Mouse (Mus musculus) limb, embryonic 10.5 days (tissue): ENCODE results near the gene Bnc2. TPM values are rescaled to one million over a fixed set of nuclear protein-coding genes. Genes with fewer than 3 reads are reported as not detected.

Experiments used
- DNase-seq: peaks from one replicate; pipeline ENCODE4 v3.0.0-alpha.2; 2017; ENCODE audit warnings: low spot score
- H3K27ac ChIP-seq: fragments of 300-500 bp; sonication (generic); 2 replicates; pipeline ENCODE4 v1.5.1; 2016; ENCODE audit warnings: mild to moderate bottlenecking
- H3K27me3 ChIP-seq: fragments of 300-500 bp; sonication (generic); 2 replicates; pipeline ENCODE4 v1.6.1; 2016; ENCODE audit warnings: low read depth, mild to moderate bottlenecking; ENCODE audit not compliant: poor library complexity, severe bottlenecking
- H3K36me3 ChIP-seq: fragments of 300-500 bp; sonication (generic); 2 replicates; pipeline ENCODE4 v1.6.1; 2016; ENCODE audit warnings: mild to moderate bottlenecking, moderate library complexity
- H3K4me1 ChIP-seq: fragments of 300-500 bp; sonication (generic); 2 replicates; pipeline ENCODE4 v1.6.1; 2016
- H3K4me3 ChIP-seq: fragments of 300-500 bp; sonication (generic); 2 replicates; pipeline ENCODE4 v1.5.1; 2016; ENCODE audit warnings: mild to moderate bottlenecking, moderate library complexity
- H3K9me3 ChIP-seq: fragments of 300-500 bp; sonication (generic); replicated peaks from 2 replicates; pipeline ENCODE4 v1.6.1; 2016; ENCODE audit warnings: mild to moderate bottlenecking
- WGBS: fragments of 180-500 bp; shearing (Covaris S2); methylation state at CpG from one replicate; pipeline ENCODE4 v1.1.7; 2016; 5-methylcytosine and 5-hydroxymethylcytosine counted together
- polyA plus RNA-seq: library from polyadenylated mRNA; unstranded; fragments of >200 nt; fragmentation: Nextera tagmentation; extraction: Ambion mirVana; gene quantifications from 2 replicates; pipeline ENCODE4 v1.2.1, GENCODE M21; 2016

The Bnc2 gene
- polyA plus RNA-seq, 1 experiment from 2014 or later = 11.8 TPM

DNA sequence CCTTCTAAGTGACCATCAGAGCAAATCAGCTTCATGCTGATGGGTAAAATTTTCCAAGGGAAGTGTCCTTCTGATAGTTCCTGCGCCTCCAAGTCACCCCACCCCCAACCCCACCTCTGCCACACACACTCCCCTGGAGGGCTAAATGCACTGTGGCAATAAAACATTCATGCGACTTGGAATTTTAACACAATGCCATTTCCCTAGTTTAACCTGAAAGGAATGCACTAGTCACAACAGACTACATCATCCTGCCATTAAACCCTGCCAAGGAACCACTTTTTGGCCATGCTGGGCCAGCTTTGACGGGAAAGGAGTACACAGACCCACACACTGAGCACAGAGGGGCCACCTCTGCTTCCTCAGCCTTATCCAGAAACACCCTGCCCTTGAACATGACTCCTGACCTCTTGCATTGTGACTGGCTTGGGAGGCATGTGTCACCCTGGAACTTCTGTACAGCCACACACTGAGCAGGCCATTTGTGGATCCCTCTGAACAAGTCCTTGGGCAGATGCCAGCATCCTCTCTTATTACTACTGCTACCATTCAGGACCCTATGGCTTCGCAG, 151.3 kb downstream of the Bnc2 start:
- 30% methylated on average over 4 of the region's 4 CpGs for WGBS
- no peak for DNase-seq
- Histone ChIP-seq H3K4me3 (no peak overlapping the region), H3K36me3 (no peaks in the 10 kb centered on the region), H3K9me3 (no peaks in the 10 kb centered on the region), H3K27me3 (no peaks in the 10 kb centered on the region), H3K27ac (peak overlapping the region; percentile 75), H3K4me1 (peaks cover 26% of the 10 kb centered on the region)

DNA sequence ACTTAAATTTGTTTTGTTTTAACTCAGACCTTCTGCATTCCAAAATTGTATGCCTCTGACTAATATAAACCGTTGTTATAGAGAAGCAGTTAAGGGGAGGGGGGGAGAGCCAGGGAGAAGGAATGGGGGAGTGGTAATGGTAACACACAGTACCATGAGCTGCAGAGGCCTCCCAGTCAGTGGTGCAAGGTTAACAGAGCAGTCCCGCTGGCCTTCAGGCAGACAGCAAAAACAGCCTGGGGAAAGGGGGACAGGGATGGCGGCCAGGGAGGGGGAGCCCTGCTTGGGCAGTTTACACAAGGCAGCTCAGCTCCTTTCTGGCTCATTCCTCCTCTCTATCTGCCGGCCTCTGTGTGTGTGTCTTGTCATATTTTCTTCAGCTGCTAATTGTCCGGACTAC, 151.9 kb downstream of the Bnc2 start:
- Histone ChIP-seq H3K4me3 (no peak overlapping the region), H3K9me3 (no peaks in the 10 kb centered on the region), H3K27me3 (no peaks in the 10 kb centered on the region), H3K4me1 (peaks cover 26% of the 10 kb centered on the region), H3K36me3 (no peaks in the 10 kb centered on the region), H3K27ac (peak overlapping the region; percentile 75)
- 13% methylated on average over 5 of the region's 5 CpGs for WGBS
- DNase-seq = peak; percentile 41

DNA sequence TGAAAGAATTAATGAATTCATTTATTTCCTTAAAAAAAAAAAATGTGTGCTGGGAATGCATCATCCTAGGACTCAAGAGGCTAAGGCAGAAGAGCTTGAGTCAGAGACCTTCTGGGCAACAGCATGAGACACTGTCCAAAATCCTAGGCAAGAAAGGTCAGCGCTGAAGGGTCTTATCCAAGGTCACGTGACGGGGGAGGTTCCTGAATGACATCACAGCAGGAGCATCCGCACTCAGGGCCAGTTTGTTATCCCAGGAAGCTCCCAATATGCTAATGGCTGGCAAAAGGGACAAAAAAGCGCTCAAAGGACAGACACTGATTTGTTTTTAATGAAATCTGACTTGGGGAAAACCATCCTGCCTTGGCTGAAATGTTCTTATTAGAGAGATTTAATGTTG, 153.5 kb downstream of the Bnc2 start:
- H3K27me3 ChIP-seq = no peaks in the 10 kb centered on the region
- H3K27ac ChIP-seq = no peak overlapping the region
- H3K9me3 ChIP-seq = no peaks in the 10 kb centered on the region
- H3K4me1 ChIP-seq = peaks cover 17% of the 10 kb centered on the region
- no peaks in the 10 kb centered on the region for H3K36me3 ChIP-seq
- WGBS = 90% methylated on average over 5 of the region's 5 CpGs
- H3K4me3 ChIP-seq = no peak overlapping the region
- DNase-seq = no peak

DNA sequence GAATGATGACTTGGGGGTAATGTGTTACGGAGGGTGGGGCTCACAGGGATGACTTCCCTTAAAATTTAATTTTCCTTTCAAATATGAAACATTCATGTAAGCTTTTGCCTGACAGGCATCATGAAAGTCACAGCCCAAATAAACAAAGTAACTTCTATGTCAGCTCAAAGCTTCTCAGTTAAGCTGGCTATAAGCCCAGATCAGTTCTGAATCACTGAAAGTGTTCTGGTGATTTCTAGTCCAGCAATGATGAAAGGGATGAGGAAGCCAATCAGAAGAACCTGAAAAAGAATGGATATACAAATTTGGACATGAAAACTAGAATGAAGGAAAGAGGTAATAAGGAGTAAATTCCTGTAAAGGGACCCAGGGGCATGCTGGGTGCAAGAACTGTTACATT, 164.6 kb downstream of the Bnc2 start:
- 85% methylated on average over 1 of the region's 1 CpGs for WGBS
- no peak overlapping the region for H3K27ac ChIP-seq
- no peaks in the 10 kb centered on the region for H3K9me3 ChIP-seq

DNA sequence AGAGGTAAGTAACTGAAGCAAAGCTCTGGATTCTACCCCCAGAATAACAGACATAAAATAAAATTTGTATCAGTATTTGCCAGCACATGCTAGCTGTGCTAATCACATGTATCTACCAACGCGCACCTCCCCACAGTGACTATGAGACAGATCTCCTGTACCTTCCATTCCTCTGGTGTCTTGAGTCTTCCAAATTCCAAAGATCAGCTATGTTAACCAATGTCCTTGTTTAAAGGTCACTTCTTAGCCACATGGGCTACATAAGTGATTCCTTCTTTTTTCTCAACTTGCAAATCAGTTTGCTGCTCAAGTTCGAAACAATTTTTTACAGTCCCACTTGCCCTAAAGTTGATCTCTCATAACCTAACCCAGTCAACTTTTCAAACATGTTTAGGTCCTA, 167.5 kb downstream of the Bnc2 start:
- no peaks in the 10 kb centered on the region for H3K27me3 ChIP-seq
- H3K4me3 ChIP-seq = no peak overlapping the region
- DNase-seq = no peak
- no peaks in the 10 kb centered on the region for H3K9me3 ChIP-seq
- H3K36me3 ChIP-seq = no peaks in the 10 kb centered on the region
- WGBS = 98% methylated on average over 3 of the region's 3 CpGs
- H3K27ac ChIP-seq = no peak overlapping the region
- peaks cover 22% of the 10 kb centered on the region for H3K4me1 ChIP-seq

More for the DNA sequence above, 164.6 kb downstream of the Bnc2 start:
- DNase-seq = no peak
- no peak overlapping the region for H3K4me3 ChIP-seq
- no peaks in the 10 kb centered on the region for H3K27me3 ChIP-seq
- H3K36me3 ChIP-seq = no peaks in the 10 kb centered on the region
- H3K4me1 ChIP-seq = no peaks in the 10 kb centered on the region

DNA sequence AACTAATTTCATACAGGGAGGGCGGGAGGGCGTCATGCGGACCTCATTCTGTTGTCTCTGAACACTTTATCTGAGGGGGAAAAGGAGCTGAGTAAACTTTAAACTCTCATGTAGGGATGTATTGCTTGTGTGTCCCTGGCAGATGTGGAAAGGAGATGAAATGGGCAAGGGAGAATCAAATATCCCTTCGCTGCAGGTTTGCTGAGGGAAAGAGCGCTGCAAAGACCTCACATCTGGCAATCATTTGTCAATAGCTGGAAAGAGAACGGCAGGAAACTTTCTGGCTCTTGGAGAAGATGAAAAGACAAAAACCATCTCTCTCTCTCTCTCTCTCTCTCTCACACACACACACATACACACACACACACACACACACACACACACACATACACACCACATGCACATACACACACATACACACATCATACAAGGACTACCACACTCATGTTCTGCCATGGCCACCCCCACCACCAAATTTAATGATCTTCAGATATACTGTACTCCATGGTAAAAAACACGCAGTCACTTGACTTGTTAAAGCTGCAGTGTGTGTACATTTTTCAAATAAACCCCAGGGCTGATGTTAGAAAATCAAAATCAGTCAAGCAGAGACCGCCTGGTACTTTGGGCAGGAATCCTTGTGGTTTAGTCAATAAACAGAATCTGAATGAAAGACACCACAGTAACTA, 172.3 kb downstream of the Bnc2 start:
- Histone ChIP-seq H3K4me1 (peaks cover 57% of the 10 kb centered on the region), H3K27ac (peak overlapping the region; percentile 66), H3K27me3 (no peaks in the 10 kb centered on the region), H3K9me3 (no peaks in the 10 kb centered on the region), H3K4me3 (no peak overlapping the region), H3K36me3 (no peaks in the 10 kb centered on the region)
- DNase-seq = peak; percentile 37
- WGBS = 45% methylated on average over 8 of the region's 8 CpGs

DNA sequence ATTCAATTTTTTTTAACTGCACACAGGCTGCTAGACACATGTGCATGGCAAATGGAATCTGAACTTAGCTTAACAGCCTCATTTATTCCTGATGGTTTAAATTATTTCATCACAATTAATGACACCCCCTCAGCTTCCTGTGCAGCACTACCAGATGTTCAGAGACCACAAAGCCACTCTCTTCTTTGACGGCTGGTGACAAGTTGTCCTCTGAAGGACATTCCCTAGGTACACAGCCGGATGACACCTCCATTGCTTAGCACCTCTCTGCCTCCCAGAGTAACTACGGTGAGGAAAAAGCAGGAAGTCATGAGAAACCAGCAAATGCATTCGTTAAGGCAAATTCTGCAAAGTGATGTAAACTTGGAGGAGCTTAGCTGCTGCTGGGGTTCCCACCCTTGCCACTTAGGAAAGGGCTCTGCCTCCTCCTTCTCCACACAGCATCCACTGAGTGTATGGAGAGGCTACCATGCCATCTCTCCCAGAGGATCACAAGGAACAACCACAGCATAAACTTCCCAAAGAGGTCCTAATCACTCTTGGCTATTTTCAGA, 174.2 kb downstream of the Bnc2 start:
- H3K27me3 ChIP-seq = no peaks in the 10 kb centered on the region
- peak; percentile 53 for DNase-seq
- H3K4me1 ChIP-seq = peaks cover 62% of the 10 kb centered on the region
- WGBS = 14% methylated on average over 4 of the region's 4 CpGs
- no peak overlapping the region; the same call in 1 of the 2 replicates for H3K4me3 ChIP-seq
- no peaks in the 10 kb centered on the region for H3K36me3 ChIP-seq
- H3K27ac ChIP-seq = peak overlapping the region; percentile 46; the same call in 1 of the 2 replicates
- no peaks in the 10 kb centered on the region for H3K9me3 ChIP-seq

DNA sequence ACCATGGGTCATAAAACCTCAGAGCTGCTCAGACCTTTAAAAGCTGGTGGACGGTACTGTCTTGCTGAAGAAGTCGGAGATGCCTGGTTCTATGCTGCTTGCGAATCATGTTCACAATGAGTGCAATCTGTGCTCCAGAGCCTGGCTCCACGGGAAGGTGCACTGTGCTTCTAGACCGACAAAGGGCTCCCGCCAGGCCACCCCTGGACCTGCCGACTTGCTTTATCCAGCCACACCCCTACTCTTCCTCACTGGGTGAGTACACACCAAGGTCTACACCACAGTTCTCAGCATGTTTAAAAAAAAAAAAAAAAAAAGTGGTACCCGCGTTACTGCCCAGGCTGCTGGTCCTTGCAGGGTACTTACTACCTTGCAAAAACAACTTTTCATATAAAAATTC, 174.8 kb downstream of the Bnc2 start:
- Histone ChIP-seq H3K4me3 (no peak overlapping the region), H3K36me3 (no peaks in the 10 kb centered on the region), H3K9me3 (no peaks in the 10 kb centered on the region), H3K27ac (peak overlapping the region; percentile 47; the same call in 1 of the 2 replicates), H3K27me3 (no peaks in the 10 kb centered on the region), H3K4me1 (peaks cover 62% of the 10 kb centered on the region)
- 55% methylated on average over 9 of the region's 9 CpGs for WGBS
- peak; percentile 42 for DNase-seq

DNA sequence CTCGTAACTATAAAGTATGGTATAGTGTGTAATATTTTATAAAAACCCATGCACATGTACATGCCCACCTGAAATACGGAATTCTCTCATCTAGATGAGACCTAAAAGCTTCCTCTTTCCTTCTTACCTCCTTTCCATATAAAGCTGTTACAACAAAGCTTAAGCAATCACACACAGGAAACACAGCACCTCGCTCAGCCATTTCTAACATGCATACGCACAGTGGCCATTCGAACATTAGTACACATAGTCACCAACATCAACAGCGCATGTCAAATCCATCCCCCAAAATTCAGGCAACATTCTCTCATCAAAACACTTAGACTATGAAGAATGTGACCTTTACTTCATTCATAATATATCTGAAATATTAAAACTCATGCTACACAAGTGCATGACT, 176.6 kb downstream of the Bnc2 start:
- no peaks in the 10 kb centered on the region for H3K36me3 ChIP-seq
- H3K27ac ChIP-seq = no peak overlapping the region
- H3K27me3 ChIP-seq = no peaks in the 10 kb centered on the region
- WGBS = 94% methylated on average over 6 of the region's 6 CpGs
- H3K9me3 ChIP-seq = no peaks in the 10 kb centered on the region
- no peak overlapping the region for H3K4me3 ChIP-seq
- no peak for DNase-seq
- peaks cover 50% of the 10 kb centered on the region for H3K4me1 ChIP-seq

DNA sequence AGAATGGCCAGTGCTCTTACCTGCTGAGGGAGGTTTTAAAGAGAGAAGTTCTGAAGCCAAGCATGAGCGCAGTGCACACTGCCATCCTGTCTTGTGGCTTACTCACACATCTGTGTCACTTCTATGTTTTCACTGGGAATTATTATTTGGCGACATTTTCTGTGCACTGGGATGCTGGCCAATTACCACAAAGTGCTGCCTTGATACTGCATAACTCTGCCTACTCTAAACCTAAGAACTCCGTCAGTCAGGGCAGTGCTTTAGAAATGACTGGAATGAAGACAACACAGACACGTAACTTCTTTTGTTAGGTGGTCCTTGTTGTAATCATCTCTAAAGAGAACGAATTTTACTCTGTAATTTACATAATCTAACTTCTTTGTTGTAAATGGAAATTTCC, 186.8 kb downstream of the Bnc2 start:
- no peak for DNase-seq
- H3K4me1 ChIP-seq = 0 out of 2 replicates have a peak, but pooled peaks cover 3% of the 10 kb centered on the region
- no peaks in the 10 kb centered on the region for H3K27me3 ChIP-seq
- 90% methylated on average over 5 of the region's 5 CpGs for WGBS
- no peaks in the 10 kb centered on the region for H3K9me3 ChIP-seq
- no peak overlapping the region for H3K4me3 ChIP-seq
- no peaks in the 10 kb centered on the region for H3K36me3 ChIP-seq
- no peak overlapping the region for H3K27ac ChIP-seq

DNA sequence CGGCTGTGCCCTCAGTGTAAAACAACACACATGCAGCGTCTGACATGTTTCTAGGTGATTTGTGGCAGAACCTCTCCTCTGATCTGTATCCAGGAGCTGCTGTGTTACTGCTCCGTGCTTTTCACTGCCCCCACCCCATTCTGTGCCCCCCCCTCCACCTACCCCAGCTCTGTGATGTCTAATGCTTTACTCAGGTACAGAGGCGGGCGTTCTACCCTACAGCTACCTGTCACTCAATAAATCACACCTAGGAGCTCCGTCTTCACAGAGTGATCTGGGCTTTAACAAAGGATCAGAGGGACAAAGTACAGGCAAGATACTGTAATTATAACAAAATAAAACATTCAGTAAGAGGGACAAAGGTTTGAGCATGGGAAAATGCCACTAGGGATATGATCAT, 192.4 kb downstream of the Bnc2 start:
- H3K36me3 ChIP-seq = no peaks in the 10 kb centered on the region
- DNase-seq = no peak
- H3K4me3 ChIP-seq = no peak overlapping the region
- peaks cover 19% of the 10 kb centered on the region for H3K4me1 ChIP-seq
- no peaks in the 10 kb centered on the region for H3K27me3 ChIP-seq
- 25% methylated on average over 6 of the region's 6 CpGs for WGBS
- no peaks in the 10 kb centered on the region for H3K9me3 ChIP-seq
- H3K27ac ChIP-seq = peak overlapping the region; percentile 62

DNA sequence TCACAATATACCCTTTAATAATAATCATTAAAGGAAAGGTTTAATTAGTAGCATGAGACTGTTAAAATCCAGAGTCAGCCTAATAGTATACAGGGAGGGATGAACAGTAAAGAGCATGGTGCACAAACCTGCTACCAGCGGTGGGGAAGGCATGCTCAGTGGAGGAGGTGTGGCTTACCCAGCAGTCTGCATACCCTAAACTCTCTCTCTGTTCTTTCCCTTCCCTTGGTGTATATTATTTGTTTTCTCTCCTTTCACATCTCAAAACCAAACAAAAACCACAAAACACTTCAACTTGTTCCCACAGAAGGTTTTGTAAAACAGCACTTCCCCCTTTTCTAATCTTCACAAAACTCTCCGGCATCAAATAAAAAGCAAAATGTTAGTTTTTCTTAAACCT, 202.4 kb downstream of the Bnc2 start:
- 79% methylated on average over 2 of the region's 2 CpGs for WGBS
- no peak for DNase-seq
- Histone ChIP-seq H3K4me1 (no peaks in the 10 kb centered on the region), H3K27me3 (no peaks in the 10 kb centered on the region), H3K9me3 (no peaks in the 10 kb centered on the region), H3K27ac (no peak overlapping the region), H3K36me3 (no peaks in the 10 kb centered on the region), H3K4me3 (no peak overlapping the region)

DNA sequence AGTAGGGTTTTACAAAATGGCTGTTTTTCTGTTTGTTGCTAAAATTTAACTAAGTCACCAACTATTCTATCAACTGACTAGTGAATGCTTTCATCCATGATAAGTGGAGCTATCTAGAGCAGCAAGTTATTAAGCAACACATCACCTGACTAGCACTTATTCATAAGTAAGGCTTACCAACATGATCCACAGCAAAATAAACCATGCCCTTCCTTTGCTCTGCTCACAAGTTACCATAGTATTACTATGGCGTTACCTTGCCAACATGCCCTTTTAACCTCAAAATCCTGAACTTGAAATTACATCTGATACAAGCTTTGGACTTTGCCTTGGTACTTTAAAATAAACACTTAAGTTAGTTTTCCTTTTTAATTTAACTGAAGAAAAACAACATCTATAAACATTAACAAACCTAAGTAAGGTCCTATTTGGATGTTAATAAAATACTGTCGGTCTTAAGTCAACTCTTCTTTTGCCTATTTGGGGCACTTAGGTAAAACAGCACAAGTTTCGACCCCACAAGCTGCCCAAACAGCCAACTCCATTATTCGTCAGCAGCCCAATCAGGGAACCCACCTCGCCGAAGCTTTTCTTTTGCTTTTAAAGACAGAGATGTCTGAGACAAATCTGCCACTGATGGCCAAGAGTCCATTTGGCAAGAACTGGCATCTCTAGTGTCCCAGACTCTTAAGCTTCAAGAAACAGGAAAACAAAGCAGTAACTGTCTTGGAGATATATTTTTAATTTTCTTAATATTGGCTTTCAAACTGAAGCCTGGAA, 204.8 kb downstream of the Bnc2 start:
- Histone ChIP-seq H3K4me1 (no peaks in the 10 kb centered on the region), H3K4me3 (no peak overlapping the region), H3K27me3 (no peaks in the 10 kb centered on the region), H3K27ac (no peak overlapping the region), H3K9me3 (no peaks in the 10 kb centered on the region), H3K36me3 (no peaks in the 10 kb centered on the region)
- 89% methylated on average over 6 of the region's 6 CpGs for WGBS
- no peak for DNase-seq
